Mouse (Mus musculus) lung, adult 10 weeks (tissue): Measurements from ENCODE around the gene Vsig8. TPM values are rescaled to one million over a fixed set of nuclear protein-coding genes. Genes with fewer than 3 reads are reported as not detected.

Source experiments
- polyA plus RNA-seq: library from polyadenylated mRNA; stranded (reverse); fragments of 350-450 nt; fragmentation: Illumina TruSeq; extraction: RNeasy Lipid Tissue Mini Kit (QIAGEN cat#74804); gene quantifications from one replicate; pipeline ENCODE4 v1.2.3, GENCODE M21; 2014; ENCODE audit warnings: low read depth, low replicate concordance; ENCODE audit not compliant: insufficient read depth

Vsig8 gene
- polyA plus RNA-seq = 0.12 TPM

GRCm38 (mm10) chr1:172555638-172556037, at the start of gene Vsig8:
Gene Vsig8 (plus strand): TSS chr1:172555938.

GRCm38 (mm10) chr1:172520576-172521440, 34.9 kb upstream of the Vsig8 start, which contains the start of gene Cfap45:
Gene Cfap45 (plus strand): TSS chr1:172520801.

GRCm38 (mm10) chr1:172590385-172590784, 34.6 kb downstream of the Vsig8 start, which contains the start of gene Slamf8:
Gene Slamf8 (minus strand): TSS chr1:172590568.

GRCm38 (mm10) chr1:172602326-172602725, 46.6 kb downstream of the Vsig8 start, which contains the start of gene Fcrl6:
Gene Fcrl6 (minus strand): TSS chr1:172602551.

Other genes with a start within 250 kb of the Vsig8 start
- not detected for gene Kcnj9, start 226.6 kb upstream of the Vsig8 start, polyA plus RNA-seq
- 0.08 TPM for gene Kcnj10, start 214.7 kb upstream of the Vsig8 start, polyA plus RNA-seq
- 4.4 TPM for gene Pigm, start 179.4 kb upstream of the Vsig8 start, polyA plus RNA-seq
- 16.0 TPM for gene Slamf9, start 80.6 kb upstream of the Vsig8 start, polyA plus RNA-seq
- 2.1 TPM for gene Igsf9, start 74.2 kb upstream of the Vsig8 start, polyA plus RNA-seq
- gene Tagln2, start 55.9 kb upstream of the Vsig8 start, polyA plus RNA-seq = 544 TPM
- 9.2 TPM for gene Cfap45, start 35.1 kb upstream of the Vsig8 start, polyA plus RNA-seq
- 2.3 TPM for gene Slamf8, start 34.6 kb downstream of the Vsig8 start, polyA plus RNA-seq
- not detected for gene Fcrl6, start 46.6 kb downstream of the Vsig8 start, polyA plus RNA-seq
- gene Dusp23, start 77.0 kb downstream of the Vsig8 start, polyA plus RNA-seq = 19.8 TPM
- gene Crp, start 142.1 kb downstream of the Vsig8 start, polyA plus RNA-seq = not detected